Mouse (Mus musculus) hindbrain, postnatal 0 days (tissue): ENCODE measurements at regions not wholly inside any gene's neighbourhood (a gene's known extent, or its start where the extent isn't known, plus 50 kb on each side); places are given as distances from the start of the nearest gene placed in this dataset.
A peak's percentile ranks its signal among the peaks of the same experiment; 100 is the strongest.

Experiments
- ATAC-seq: fragments of 200-750 bp; cut with Nextera tagmentation; 2 replicates; pipeline ENCODE4 v1.8.0; 2017; ENCODE audit warnings: mild to moderate bottlenecking, moderate TSS enrichment, moderate library complexity
- DNase-seq: peaks from one replicate; pipeline ENCODE4 v3.0.0-alpha.2; 2015; ENCODE audit warnings: low spot score
- H3K27ac ChIP-seq: fragments of 300-500 bp; sonication (generic); 2 replicates; pipeline ENCODE4 v1.5.1; 2014; ENCODE audit warnings: mild to moderate bottlenecking
- H3K27me3 ChIP-seq: fragments of 300-500 bp; sonication (generic); 2 replicates; pipeline ENCODE4 v1.6.1; 2014; ENCODE audit warnings: low read length, mixed read lengths; ENCODE audit not compliant: insufficient read depth
- H3K36me3 ChIP-seq: fragments of 300-500 bp; sonication (generic); 2 replicates; pipeline ENCODE4 v1.6.1; 2014; ENCODE audit warnings: low read length, mixed read lengths; ENCODE audit not compliant: insufficient read depth
- H3K4me1 ChIP-seq: fragments of 300-500 bp; sonication (generic); 2 replicates; pipeline ENCODE4 v1.6.1; 2014; ENCODE audit warnings: antibody characterized with exemption, low read length, mixed read lengths; ENCODE audit not compliant: insufficient read depth
- H3K4me2 ChIP-seq: fragments of 300-500 bp; sonication (generic); 2 replicates; pipeline ENCODE4 v1.6.1; 2014; ENCODE audit warnings: low read depth, mild to moderate bottlenecking, low read length, moderate library complexity, mixed read lengths
- H3K4me3 ChIP-seq: fragments of 300-500 bp; sonication (generic); 2 replicates; pipeline ENCODE4 v1.5.1; 2014; ENCODE audit warnings: low read length
- H3K9ac ChIP-seq: fragments of 300-500 bp; sonication (generic); replicated peaks from 2 replicates; pipeline ENCODE4 v1.6.1; 2014; ENCODE audit warnings: mild to moderate bottlenecking, low read length, moderate library complexity, mixed read lengths
- H3K9me3 ChIP-seq: fragments of 300-500 bp; sonication (generic); 2 replicates; pipeline ENCODE4 v1.6.1; 2016; ENCODE audit warnings: low read length, mixed read lengths
- CTCF ChIP-seq: IDR thresholded peaks from 2 replicates; pipeline ENCODE4 v1.5.1; 2016; ENCODE audit warnings: antibody characterized with exemption, control low read depth, low read depth
- WGBS: fragments of 180-500 bp; shearing (Covaris S2); extraction: QIAGEN DNeasy Blood & Tissue Kit; methylation state at CpG from one replicate; pipeline ENCODE4 v1.1.7; 2014; 5-methylcytosine and 5-hydroxymethylcytosine counted together

GRCm38 (mm10) chr12:43920396-43920795 is 289.7 kb downstream of the Dnajb9 start:
- Histone ChIP-seq H3K4me2 (no peak overlapping the region), H3K27ac (no peak overlapping the region), H3K9me3 (no peaks in the 10 kb centered on the region), H3K27me3 (no peaks in the 10 kb centered on the region), H3K9ac (no peak overlapping the region), H3K36me3 (no peaks in the 10 kb centered on the region), H3K4me1 (no peaks in the 10 kb centered on the region), H3K4me3 (no peak overlapping the region)
- DNase-seq, result no peak
- no peak for TF ChIP-seq CTCF
- 75% methylated on average over 4 of the region's 4 CpGs for WGBS
- no peak for ATAC-seq

- no peak for TF ChIP-seq CTCF
- no peak overlapping the region for H3K4me2 ChIP-seq
- H3K36me3 ChIP-seq, result no peaks in the 10 kb centered on the region
- DNase-seq (peak; percentile 20), ATAC-seq (no peak)
- no peaks in the 10 kb centered on the region for H3K4me1 ChIP-seq
- H3K27me3 ChIP-seq, result no peaks in the 10 kb centered on the region
- H3K9ac ChIP-seq, result no peak overlapping the region
- WGBS, result 63% methylated on average over 3 of the region's 3 CpGs
- no peaks in the 10 kb centered on the region for H3K9me3 ChIP-seq
- no peak overlapping the region for H3K27ac ChIP-seq
- H3K4me3 ChIP-seq, result no peak overlapping the region
These were observed 291.0 kb downstream of the Dnajb9 start for GRCm38 (mm10) chr12:43919114-43919513.

DNA sequence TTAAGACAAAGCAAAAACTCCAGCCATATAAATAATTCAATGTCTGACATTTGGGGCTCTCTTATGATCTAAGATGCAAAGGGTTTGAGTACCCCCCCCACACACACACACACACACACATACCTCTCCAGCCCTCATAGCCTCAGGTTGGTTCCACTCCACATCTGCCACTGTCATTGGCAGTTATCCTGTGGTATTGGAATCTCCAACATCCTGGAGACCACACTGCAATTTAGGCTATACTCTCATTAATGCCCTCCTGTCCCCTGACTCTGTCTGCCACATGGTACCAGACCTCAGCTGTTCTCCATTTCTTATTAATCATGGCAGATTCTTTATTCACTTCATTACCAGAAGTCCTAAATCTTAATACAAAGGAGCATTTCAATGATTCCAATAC is 293.3 kb downstream of the Dnajb9 start:
- Histone ChIP-seq H3K27ac (no peak overlapping the region), H3K4me2 (no peak overlapping the region), H3K4me1 (no peaks in the 10 kb centered on the region), H3K4me3 (no peak overlapping the region), H3K9me3 (no peaks in the 10 kb centered on the region), H3K36me3 (no peaks in the 10 kb centered on the region), H3K9ac (no peak overlapping the region), H3K27me3 (no peaks in the 10 kb centered on the region)
- DNase-seq (no peak), ATAC-seq (no peak)
- no peak for TF ChIP-seq CTCF

- Histone ChIP-seq H3K4me1 (no peaks in the 10 kb centered on the region), H3K27me3 (no peaks in the 10 kb centered on the region), H3K27ac (no peak overlapping the region), H3K4me2 (no peak overlapping the region), H3K36me3 (no peaks in the 10 kb centered on the region), H3K4me3 (no peak overlapping the region), H3K9ac (no peak overlapping the region), H3K9me3 (no peaks in the 10 kb centered on the region)
- WGBS, result 93% methylated on average over 3 of the region's 3 CpGs
- ATAC-seq (no peak), DNase-seq (no peak)
- no peak for TF ChIP-seq CTCF
These were observed 310.9 kb downstream of the Dnajb9 start for GRCm38 (mm10) chr12:43899273-43899672.

DNA sequence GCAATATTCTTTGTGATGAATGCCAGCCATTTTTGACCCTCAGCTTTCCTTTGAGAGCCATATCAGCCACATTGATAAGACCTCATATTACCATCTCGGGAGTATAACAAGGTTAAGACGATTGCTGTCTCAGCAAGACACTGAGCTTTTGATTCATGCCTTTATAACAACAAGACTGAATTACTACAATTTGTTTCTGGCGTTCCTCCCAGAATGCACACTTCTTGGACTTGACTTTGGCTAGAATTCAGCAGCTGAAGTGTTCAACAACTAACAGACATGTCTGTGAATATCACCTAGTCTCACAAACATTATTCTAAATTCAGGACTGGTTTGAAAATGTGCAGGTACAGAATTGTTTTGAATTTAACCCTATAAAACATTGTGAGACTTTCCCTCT is 324.5 kb downstream of the Dnajb9 start:
- peak; percentile 35 for DNase-seq
- H3K4me1 ChIP-seq, result no peaks in the 10 kb centered on the region
- H3K27ac ChIP-seq, result no peak overlapping the region
- 27% methylated on average over 3 of the region's 3 CpGs for WGBS
- H3K36me3 ChIP-seq, result no peaks in the 10 kb centered on the region
- no peaks in the 10 kb centered on the region for H3K27me3 ChIP-seq
- H3K4me2 ChIP-seq, result no peak overlapping the region
- no peak for TF ChIP-seq CTCF
- no peak overlapping the region for H3K4me3 ChIP-seq
- H3K9me3 ChIP-seq, result no peaks in the 10 kb centered on the region
- ATAC-seq, result no peak
- no peak overlapping the region for H3K9ac ChIP-seq

DNA sequence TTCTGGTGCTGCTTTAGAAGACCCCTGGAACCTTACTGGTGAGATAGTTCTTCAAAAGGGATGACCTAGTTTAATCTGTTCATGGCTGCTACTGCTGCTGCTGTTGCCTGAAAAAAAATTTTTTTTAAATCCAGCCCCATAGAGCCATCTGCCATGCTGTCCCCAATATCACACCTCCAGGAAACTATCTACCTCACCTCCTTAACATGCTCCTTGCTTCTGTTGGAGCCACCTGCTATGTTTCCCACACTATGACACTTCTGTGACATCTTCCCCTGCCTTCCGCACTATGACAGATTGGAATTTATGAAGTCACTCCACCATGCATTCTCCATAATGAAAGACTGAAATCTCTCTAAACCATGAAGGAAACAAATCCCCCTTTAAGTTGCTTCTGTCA is 349.6 kb downstream of the Dnajb9 start:
- no peaks in the 10 kb centered on the region for H3K9me3 ChIP-seq
- TF ChIP-seq CTCF, result no peak
- ATAC-seq (no peak), DNase-seq (no peak)
- H3K27ac ChIP-seq, result no peak overlapping the region
- no peaks in the 10 kb centered on the region for H3K27me3 ChIP-seq
- H3K4me3 ChIP-seq, result no peak overlapping the region
- no peak overlapping the region for H3K4me2 ChIP-seq
- WGBS, result 85% methylated on average over 1 of the region's 1 CpGs
- no peak overlapping the region for H3K9ac ChIP-seq
- H3K4me1 ChIP-seq, result no peaks in the 10 kb centered on the region
- no peaks in the 10 kb centered on the region for H3K36me3 ChIP-seq

GRCm38 (mm10) chr12:43856370-43856769 is 353.8 kb downstream of the Dnajb9 start:
- DNase-seq (no peak), ATAC-seq (no peak)
- H3K4me1 ChIP-seq, result no peaks in the 10 kb centered on the region
- H3K27ac ChIP-seq, result no peak overlapping the region
- no peak overlapping the region for H3K9ac ChIP-seq
- 85% methylated on average over 4 of the region's 4 CpGs for WGBS
- no peak for TF ChIP-seq CTCF
- no peak overlapping the region for H3K4me3 ChIP-seq
- H3K9me3 ChIP-seq, result no peaks in the 10 kb centered on the region
- H3K36me3 ChIP-seq, result no peaks in the 10 kb centered on the region
- no peak overlapping the region for H3K4me2 ChIP-seq
- H3K27me3 ChIP-seq, result no peaks in the 10 kb centered on the region
